Mouse (Mus musculus) myocyte (in vitro differentiated cells): Measurements from ENCODE around the gene Glis3. TPM values are rescaled to one million over a fixed set of nuclear protein-coding genes. Genes with fewer than 3 reads are reported as not detected.

Experiments used
- H3K27me3 ChIP-seq: one replicate; pipeline ENCODE4 v1.6.1; 2011; ENCODE audit not compliant: control insufficient read depth, insufficient read depth, insufficient read length
- H3K36me3 ChIP-seq: one replicate; pipeline ENCODE4 v1.6.1; 2011; ENCODE audit not compliant: control insufficient read depth, insufficient read depth
- H3K4me2 ChIP-seq: one replicate; pipeline ENCODE4 v1.6.1; 2011; ENCODE audit warnings: low read depth, control low read depth
- H3K4me3 ChIP-seq: one replicate; pipeline ENCODE4 v1.5.1; 2011; ENCODE audit warnings: mild to moderate bottlenecking, control low read depth, moderate library complexity
- H3K79me2 ChIP-seq: one replicate; pipeline ENCODE4 v1.6.1; 2011; ENCODE audit not compliant: control insufficient read depth, insufficient read depth
- H3ac ChIP-seq: one replicate; pipeline ENCODE4 v1.6.1; 2011; ENCODE audit not compliant: control insufficient read depth, insufficient read length
- CEBPB ChIP-seq: IDR thresholded peaks from 2 replicates; pipeline ENCODE4 v1.6.1; 2011; ENCODE audit warnings: mild to moderate bottlenecking, moderate library complexity; ENCODE audit not compliant: poor library complexity, insufficient read depth, severe bottlenecking
- E2F4 ChIP-seq: IDR thresholded peaks from one replicate; pipeline ENCODE4 v1.6.1; 2011; ENCODE audit warnings: mild to moderate bottlenecking, control low read depth, moderate library complexity; ENCODE audit not compliant: insufficient read depth
- MAX ChIP-seq: IDR thresholded peaks from one replicate; pipeline ENCODE4 v1.6.1; 2011; ENCODE audit warnings: low read depth, mild to moderate bottlenecking, control low read depth
- MYOD1 ChIP-seq, 3 experiments: IDR thresholded peaks; one replicate each; pipeline ENCODE4 v1.6.1; 2011; ENCODE audit warnings: control low read depth in 2 of 3, low read depth in 2 of 3, mild to moderate bottlenecking in 2 of 3, moderate library complexity in 1 of 3; ENCODE audit not compliant: insufficient read length in 2 of 3, control insufficient read depth in 1 of 3
- MYOG ChIP-seq, 3 experiments: IDR thresholded peaks; one replicate each; pipeline ENCODE4 v1.6.1; 2011; ENCODE audit warnings: control low read depth in 2 of 3, low read depth in 2 of 3, mild to moderate bottlenecking in 2 of 3; ENCODE audit not compliant: insufficient read length in 2 of 3, control insufficient read depth in 1 of 3, insufficient read depth in 1 of 3
- POLR2A ChIP-seq: IDR thresholded peaks from one replicate; pipeline ENCODE4 v1.6.1; 2011; ENCODE audit warnings: low read depth, mild to moderate bottlenecking, control low read depth, moderate library complexity; ENCODE audit not compliant: insufficient read length
- POLR2AphosphoS2 ChIP-seq: IDR thresholded peaks from one replicate; pipeline ENCODE4 v1.6.1; 2011; ENCODE audit warnings: low read depth, control low read depth; ENCODE audit not compliant: insufficient read length
- REST ChIP-seq: IDR thresholded peaks from one replicate; pipeline ENCODE4 v1.6.1; 2011; ENCODE audit warnings: mild to moderate bottlenecking, control low read depth, moderate library complexity; ENCODE audit not compliant: insufficient read depth, insufficient read length
- SRF ChIP-seq: IDR thresholded peaks from one replicate; pipeline ENCODE4 v1.6.1; 2011; ENCODE audit warnings: low read depth; ENCODE audit not compliant: control insufficient read depth, insufficient read length
- TCF12 ChIP-seq: IDR thresholded peaks from one replicate; pipeline ENCODE4 v1.6.1; 2011; ENCODE audit warnings: mild to moderate bottlenecking, control low read depth; ENCODE audit not compliant: poor library complexity, insufficient read depth, severe bottlenecking
- TCF3 ChIP-seq: IDR thresholded peaks from one replicate; pipeline ENCODE4 v1.6.1; 2011; ENCODE audit warnings: low read depth, control low read depth; ENCODE audit not compliant: insufficient read length
- USF1 ChIP-seq: IDR thresholded peaks from one replicate; pipeline ENCODE4 v1.6.1; 2011; ENCODE audit warnings: low read depth, mild to moderate bottlenecking, control low read depth, moderate library complexity
- polyA plus RNA-seq: library from polyadenylated mRNA; unstranded; fragments of >200 nt; fragmentation: generic; extraction: Trizol; gene quantifications from one replicate; pipeline ENCODE4 v1.2.1, GENCODE M21; 2012; ENCODE audit warnings: missing spikeins

Gene Glis3
- polyA plus RNA-seq, 1 experiment: 0.79 TPM

DNA sequence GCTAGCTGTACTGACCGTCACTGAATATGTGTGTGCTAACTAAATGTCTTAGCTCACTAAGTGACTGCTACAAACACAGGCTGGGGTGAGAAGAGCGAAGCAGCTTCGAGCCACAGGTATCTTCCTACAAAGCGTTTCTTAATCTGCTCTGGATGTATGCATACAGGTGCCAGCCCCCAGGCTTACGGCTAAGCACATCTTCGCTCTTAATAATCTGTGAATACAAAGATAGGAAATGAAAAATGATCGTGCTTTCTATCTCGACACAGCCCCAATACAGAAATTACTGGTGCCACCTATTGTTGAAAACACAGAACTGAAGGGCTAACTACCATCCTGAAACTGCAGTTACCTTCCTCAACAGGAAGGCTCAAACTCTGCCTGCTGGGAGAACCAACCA, 51.5 kb downstream of the Glis3 start:
- Histone ChIP-seq H3K4me2 (no peak overlapping the region), H3K79me2 (no peaks in the 10 kb centered on the region)

GRCm38 (mm10) chr19:28626189-28626588, 53.7 kb downstream of the Glis3 start:
- no peak overlapping the region for H3K4me2 ChIP-seq
- H3K4me3 ChIP-seq: no peak overlapping the region
- no peaks in the 10 kb centered on the region for H3K79me2 ChIP-seq
- TF ChIP-seq CEBPB: no peak
- no peak for TF ChIP-seq MAX
- no peak for TF ChIP-seq TCF3
- TF ChIP-seq MYOG (IDR thresholded peaks at IDR 0.05; ENCODE audit: control insufficient read depth in 1 of 3, insufficient read depth in 1 of 3, insufficient read length in 2 of 3, low read depth in 2 of 3): peak in 1 of 3 experiments; percentile 22
- no peak for TF ChIP-seq E2F4
- no peak for TF ChIP-seq POLR2A
- TF ChIP-seq REST: no peak
- TF ChIP-seq MYOD1 (IDR thresholded peaks at IDR 0.05; ENCODE audit: control insufficient read depth in 1 of 3, insufficient read length in 2 of 3, low read depth in 2 of 3): peak in 2 of 3 experiments; percentile 61 to 71
- no peak for TF ChIP-seq SRF
- no peak for TF ChIP-seq TCF12
- TF ChIP-seq POLR2AphosphoS2: no peak
- no peak for TF ChIP-seq USF1
- H3K36me3 ChIP-seq: no peaks in the 10 kb centered on the region
- H3ac ChIP-seq: no peak overlapping the region
- no peaks in the 10 kb centered on the region for H3K27me3 ChIP-seq

More for the DNA sequence above, 51.5 kb downstream of the Glis3 start:
- no peak overlapping the region for H3ac ChIP-seq
- H3K27me3 ChIP-seq: no peaks in the 10 kb centered on the region
- no peak for TF ChIP-seq TCF3
- no peak for TF ChIP-seq MYOD1 (IDR thresholded peaks at IDR 0.05; ENCODE audit: control insufficient read depth in 1 of 3, insufficient read length in 2 of 3, low read depth in 2 of 3)
- TF ChIP-seq E2F4: no peak
- TF ChIP-seq POLR2A: no peak
- no peaks in the 10 kb centered on the region for H3K36me3 ChIP-seq
- H3K4me3 ChIP-seq: no peak overlapping the region

DNA sequence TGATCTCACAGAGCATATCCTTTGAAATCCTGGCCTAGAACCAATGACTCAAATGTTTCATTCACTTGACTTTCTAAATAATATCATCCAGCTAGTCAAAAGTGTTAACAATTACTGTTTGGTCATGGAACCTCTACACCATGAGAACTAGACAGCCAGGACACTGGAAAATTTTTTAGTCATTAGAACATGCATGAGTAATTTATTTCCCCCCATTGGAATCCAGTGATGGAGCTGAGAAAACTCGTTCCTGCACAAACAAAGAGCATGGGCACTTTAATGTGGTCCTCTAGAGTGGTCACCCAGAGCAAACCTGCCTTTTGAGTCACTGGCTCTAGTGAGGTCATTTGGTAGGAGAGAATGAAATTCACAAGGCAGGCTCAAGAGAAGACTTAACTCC, 55.3 kb downstream of the Glis3 start:
- Histone ChIP-seq H3K27me3 (no peaks in the 10 kb centered on the region), H3K4me3 (no peak overlapping the region), H3ac (no peak overlapping the region), H3K4me2 (peak overlapping the region; percentile 75), H3K79me2 (no peaks in the 10 kb centered on the region), H3K36me3 (no peaks in the 10 kb centered on the region)
- TF ChIP-seq SRF (no peak), POLR2AphosphoS2 (no peak), E2F4 (no peak)

DNA sequence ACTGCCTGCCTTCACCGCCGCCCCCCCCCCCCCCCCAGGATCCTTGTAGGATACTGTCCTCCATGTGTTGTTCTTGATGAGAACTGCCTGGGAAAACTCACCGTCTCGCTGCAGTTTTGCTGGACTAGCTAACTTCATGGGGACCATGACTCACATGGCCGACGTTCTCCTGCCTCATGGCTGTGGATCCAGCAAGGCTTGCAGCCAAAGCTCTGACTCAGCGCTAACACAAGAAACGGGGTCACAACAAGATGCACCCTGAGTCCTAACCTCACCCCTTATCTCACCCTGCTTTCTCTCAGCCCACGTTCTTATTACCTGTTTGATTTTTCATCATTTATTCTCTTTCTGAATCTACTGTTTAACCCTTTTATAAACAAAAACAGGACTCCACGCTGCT, 56.2 kb downstream of the Glis3 start:
- TF ChIP-seq POLR2AphosphoS2 (no peak), POLR2A (peak; percentile 30)
- Histone ChIP-seq H3K79me2 (no peaks in the 10 kb centered on the region), H3K36me3 (no peaks in the 10 kb centered on the region), H3ac (no peak overlapping the region), H3K27me3 (no peaks in the 10 kb centered on the region), H3K4me2 (peak overlapping the region; percentile 75), H3K4me3 (peak overlapping the region; percentile 1)

- Histone ChIP-seq H3K27me3 (no peaks in the 10 kb centered on the region), H3K36me3 (no peaks in the 10 kb centered on the region), H3K79me2 (no peaks in the 10 kb centered on the region), H3ac (no peak overlapping the region), H3K4me3 (no peak overlapping the region), H3K4me2 (peak overlapping the region; percentile 39)
- TF ChIP-seq MAX: no peak
- no peak for TF ChIP-seq POLR2AphosphoS2
- no peak for TF ChIP-seq MYOD1 (IDR thresholded peaks at IDR 0.05; ENCODE audit: control insufficient read depth in 1 of 3, insufficient read length in 2 of 3, low read depth in 2 of 3)
- no peak for TF ChIP-seq E2F4
- no peak for TF ChIP-seq TCF12
- no peak for TF ChIP-seq USF1
- no peak for TF ChIP-seq POLR2A
- no peak for TF ChIP-seq CEBPB
- TF ChIP-seq REST: no peak
- no peak for TF ChIP-seq MYOG (IDR thresholded peaks at IDR 0.05; ENCODE audit: control insufficient read depth in 1 of 3, insufficient read depth in 1 of 3, insufficient read length in 2 of 3, low read depth in 2 of 3)
Observed at GRCm38 (mm10) chr19:28621608-28622505, 58.0 kb downstream of the Glis3 start.
